ENCODE assay signal across 20 mouse cellular contexts in the genomic region with DNA sequence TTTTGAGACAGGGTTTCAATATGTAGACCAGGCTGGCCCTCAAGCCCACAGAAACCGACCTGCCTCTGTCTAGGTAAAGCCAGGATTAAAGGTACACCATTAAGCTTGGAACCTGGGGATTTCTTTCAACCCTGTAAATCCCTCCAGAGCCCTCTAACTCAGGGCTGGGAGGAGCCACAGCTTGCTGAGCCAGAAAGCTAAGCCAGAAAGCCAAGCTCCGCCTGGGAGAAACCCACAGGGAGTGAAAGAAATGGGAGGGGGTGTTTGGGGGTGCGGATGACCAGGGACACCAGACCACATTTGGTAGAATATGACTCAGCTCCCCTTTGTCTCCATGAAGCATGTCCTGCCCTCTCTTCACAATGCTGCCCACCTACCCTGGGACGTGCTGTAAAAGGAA. TPM values are rescaled to one million over a fixed set of nuclear protein-coding genes. Genes with fewer than 3 reads are reported as not detected.
A peak's percentile ranks its signal among the peaks of the same experiment; 100 is the strongest.
DNase-seq lines count a peak whose midpoint lies in the region; ATAC-seq and TF ChIP-seq lines count a peak whose summit lies in the region.
"Had no signal": no experiment of that assay in that cellular context is flagged by ENCODE, and none has a peak within 500 bp of the region (broad histone marks: within the 10 kb centered on the region; RNA-seq: fewer than 3 reads in every experiment).

No protein-coding gene starts in this region.

- no peak for ATAC-seq in hindbrain, embryonic 14.5 days (ENCODE audit: low FRiP score)
- ATAC-seq in frontal cortex, adult (ENCODE audit: low TSS enrichment): no peak
- ATAC-seq: forebrain, embryonic 14.5 days; intestine, embryonic 15.5 days had no signal

- H3K4me2 ChIP-seq in hindbrain, embryonic 14.5 days (replicated peaks): no peak overlapping the region
- peak overlapping the region; percentile 12 for H3K4me2 ChIP-seq in myocyte (ENCODE audit: low read depth)
- H3K4me2 ChIP-seq: embryonic facial prominence, embryonic 15.5 days; heart, embryonic 13.5 days; hindbrain, embryonic 13.5 days; intestine, embryonic 15.5 days had no signal

- H3K4me3 ChIP-seq in hindbrain, embryonic 10.5 days: no peak overlapping the region
- no peak overlapping the region for H3K4me3 ChIP-seq in hindbrain, embryonic 14.5 days (replicated peaks; ENCODE audit: low read length)
- no peak overlapping the region for H3K4me3 ChIP-seq in myocyte
- H3K4me3 ChIP-seq: embryonic facial prominence, embryonic 15.5 days; erythroblast, embryonic 14.5 days; forebrain, embryonic 10.5 days; heart, embryonic 13.5 days; hindbrain, embryonic 13.5 days; intestine, embryonic 15.5 days had no signal

- WGBS in hindbrain, embryonic 10.5 days: 47% methylated on average over 4 of the region's 4 CpGs
- WGBS in hindbrain, embryonic 14.5 days: 48% methylated on average over 4 of the region's 4 CpGs

- DNase-seq in hindbrain, embryonic 10.5 days (ENCODE audit: low spot score): no peak
- DNase-seq in hindbrain, embryonic 14.5 days (ENCODE audit: low spot score): no peak
- DNase-seq in retina, postnatal 1 day: peak; percentile 32
- no peak for DNase-seq in retina, embryonic 14.5 days (ENCODE audit: low spot score)
- no peak for DNase-seq in left cerebral cortex, postnatal 36 days (ENCODE audit: low spot score in 2 of 2)
- DNase-seq: cerebellum, adult 2 months; cerebellum, postnatal 10 days; gastrocnemius, postnatal 36 days; heart, adult 11 months; heart, postnatal 4 days had no signal

- H3K27me3 ChIP-seq in hindbrain, embryonic 10.5 days (ENCODE audit: insufficient read depth, poor library complexity, severe bottlenecking): no peaks in the 10 kb centered on the region; the same call in 1 of the 2 replicates
- H3K27me3 ChIP-seq in hindbrain, embryonic 14.5 days (ENCODE audit: control insufficient read depth, insufficient read depth, low read length): no peaks in the 10 kb centered on the region
- no peaks in the 10 kb centered on the region for H3K27me3 ChIP-seq in myocyte (ENCODE audit: control insufficient read depth, insufficient read depth, insufficient read length)
- H3K27me3 ChIP-seq: embryonic facial prominence, embryonic 15.5 days; heart, embryonic 13.5 days; intestine, embryonic 15.5 days had no signal

- no peak overlapping the region for H3K9ac ChIP-seq in hindbrain, embryonic 14.5 days
- H3K9ac ChIP-seq: embryonic facial prominence, embryonic 15.5 days; heart, embryonic 13.5 days; hindbrain, embryonic 13.5 days; intestine, embryonic 15.5 days had no signal

- H3K4me1 ChIP-seq in hindbrain, embryonic 10.5 days (replicated peaks): no peaks in the 10 kb centered on the region
- H3K4me1 ChIP-seq in hindbrain, embryonic 14.5 days (replicated peaks; ENCODE audit: control insufficient read depth, insufficient read depth, low read length): no peaks in the 10 kb centered on the region
- H3K4me1 ChIP-seq: embryonic facial prominence, embryonic 15.5 days; forebrain, embryonic 10.5 days; heart, embryonic 13.5 days; hindbrain, embryonic 13.5 days; intestine, embryonic 15.5 days had no signal

- peak overlapping the region; percentile 30; the same call in 1 of the 2 replicates for H3K27ac ChIP-seq in hindbrain, embryonic 10.5 days
- H3K27ac ChIP-seq in hindbrain, embryonic 14.5 days: no peak overlapping the region
- H3K27ac ChIP-seq: embryonic facial prominence, embryonic 15.5 days; forebrain, embryonic 10.5 days; heart, embryonic 13.5 days; hindbrain, embryonic 13.5 days; intestine, embryonic 15.5 days had no signal

- H3K79me2 ChIP-seq in myocyte (ENCODE audit: control insufficient read depth, insufficient read depth): no peaks in the 10 kb centered on the region

- TF ChIP-seq POLR2A in myocyte (IDR thresholded peaks at IDR 0.05; ENCODE audit: insufficient read length, low read depth): no peak

- no peaks in the 10 kb centered on the region for H3K36me3 ChIP-seq in hindbrain, embryonic 10.5 days
- no peaks in the 10 kb centered on the region for H3K36me3 ChIP-seq in hindbrain, embryonic 14.5 days (replicated peaks; ENCODE audit: control insufficient read depth, insufficient read depth)
- no peaks in the 10 kb centered on the region for H3K36me3 ChIP-seq in myocyte (ENCODE audit: control insufficient read depth, insufficient read depth)
- H3K36me3 ChIP-seq: embryonic facial prominence, embryonic 15.5 days; forebrain, embryonic 10.5 days; G1E; heart, embryonic 13.5 days; hindbrain, embryonic 13.5 days; intestine, embryonic 15.5 days had no signal

- intact Hi-C loops in left cerebral cortex, postnatal 36 days (cut with DNase I): no loop called here

- H3K9me3 ChIP-seq in hindbrain, embryonic 10.5 days: no peaks in the 10 kb centered on the region
- H3K9me3 ChIP-seq in hindbrain, embryonic 14.5 days (ENCODE audit: control insufficient read depth, low read length): no peaks in the 10 kb centered on the region
- H3K9me3 ChIP-seq: embryonic facial prominence, embryonic 15.5 days; forebrain, embryonic 10.5 days; G1E; heart, embryonic 13.5 days; hindbrain, embryonic 13.5 days; intestine, embryonic 15.5 days had no signal

- H3ac ChIP-seq in myocyte (ENCODE audit: control insufficient read depth, insufficient read length): no peak overlapping the region

TF ChIP-seq in myocyte, 11 proteins besides CTCF, POLR2A, EP300 and RAD21:
- TF ChIP-seq MYOD1 (IDR thresholded peaks at IDR 0.05; ENCODE audit: control insufficient read depth in 1 of 3, insufficient read length in 2 of 3, low read depth in 2 of 3) (no peak), POLR2AphosphoS2 (IDR thresholded peaks at IDR 0.05; ENCODE audit: insufficient read length, low read depth) (no peak), TCF3 (IDR thresholded peaks at IDR 0.05; ENCODE audit: insufficient read length, low read depth) (no peak), MAX (IDR thresholded peaks at IDR 0.05; ENCODE audit: low read depth) (no peak), E2F4 (IDR thresholded peaks at IDR 0.05; ENCODE audit: insufficient read depth) (no peak), MYOG (IDR thresholded peaks at IDR 0.05; ENCODE audit: control insufficient read depth in 1 of 3, insufficient read depth in 1 of 3, insufficient read length in 2 of 3, low read depth in 2 of 3) (no peak), TCF12 (IDR thresholded peaks at IDR 0.05; ENCODE audit: insufficient read depth, poor library complexity, severe bottlenecking) (no peak), CEBPB (IDR thresholded peaks at IDR 0.05; ENCODE audit: insufficient read depth, poor library complexity, severe bottlenecking) (no peak), USF1 (IDR thresholded peaks at IDR 0.05; ENCODE audit: low read depth) (no peak), REST (IDR thresholded peaks at IDR 0.05; ENCODE audit: insufficient read depth, insufficient read length) (no peak), SRF (IDR thresholded peaks at IDR 0.05; ENCODE audit: control insufficient read depth, insufficient read length, low read depth) (no peak)

RNA-seq across cellular contexts. Expression of a gene that starts 6.2 kb away (rescaled TPM):
- 89.1 and 109 TPM in 2 replicates for polyA plus RNA-seq in hindbrain, embryonic 10.5 days (2016; fragmentation: Nextera tagmentation; extraction: Ambion mirVana)
- polyA plus RNA-seq in hindbrain, embryonic 14.5 days (2014; fragmentation: Nextera tagmentation; extraction: Ambion mirVana): 157 and 174 TPM in 2 replicates
- 111 TPM for polyA plus RNA-seq in myocyte (2012; fragmentation: generic; extraction: Trizol)
- 100 to 1,000 TPM; 181 to 238 TPM for total RNA-seq in left cerebral cortex, postnatal 36 days (2021)

RNA-seq across cellular contexts. Expression of a gene that starts 6.4 kb away (rescaled TPM):
- polyA plus RNA-seq in hindbrain, embryonic 10.5 days (2016; fragmentation: Nextera tagmentation; extraction: Ambion mirVana): 89.9 and 92.0 TPM in 2 replicates
- polyA plus RNA-seq in hindbrain, embryonic 14.5 days (2014; fragmentation: Nextera tagmentation; extraction: Ambion mirVana): 63.1 and 64.5 TPM in 2 replicates
- 141 TPM for polyA plus RNA-seq in myocyte (2012; fragmentation: generic; extraction: Trizol)
- total RNA-seq in left cerebral cortex, postnatal 36 days (2021): 10 to 100 TPM; 40.1 to 45.1 TPM

RNA-seq across cellular contexts. Expression of a gene that starts 6.4 kb away (rescaled TPM):
- polyA plus RNA-seq in hindbrain, embryonic 10.5 days (2016; fragmentation: Nextera tagmentation; extraction: Ambion mirVana): 11.0 and 11.3 TPM in 2 replicates
- 5.2 and 5.6 TPM in 2 replicates for polyA plus RNA-seq in hindbrain, embryonic 14.5 days (2014; fragmentation: Nextera tagmentation; extraction: Ambion mirVana)
- 5.7 TPM for polyA plus RNA-seq in myocyte (2012; fragmentation: generic; extraction: Trizol)
- total RNA-seq in left cerebral cortex, postnatal 36 days (2021): 1 to 10 TPM; 1.7 to 4.0 TPM

RNA-seq across cellular contexts. Expression of a gene that starts 9.5 kb away (rescaled TPM):
- polyA plus RNA-seq in hindbrain, embryonic 10.5 days (2016; fragmentation: Nextera tagmentation; extraction: Ambion mirVana): 4.6 and 5.5 TPM in 2 replicates
- polyA plus RNA-seq in hindbrain, embryonic 14.5 days (2014; fragmentation: Nextera tagmentation; extraction: Ambion mirVana): 1.7 and 1.9 TPM in 2 replicates
- 1.0 TPM for polyA plus RNA-seq in myocyte (2012; fragmentation: generic; extraction: Trizol)
- total RNA-seq in left cerebral cortex, postnatal 36 days (2021): 1 to 10 TPM; 2.6 to 3.6 TPM

RNA-seq across cellular contexts. Expression of a gene that starts 19.2 kb away (rescaled TPM):
- 6.9 and 7.3 TPM in 2 replicates for polyA plus RNA-seq in hindbrain, embryonic 10.5 days (2016; fragmentation: Nextera tagmentation; extraction: Ambion mirVana)
- polyA plus RNA-seq in hindbrain, embryonic 14.5 days (2014; fragmentation: Nextera tagmentation; extraction: Ambion mirVana): 5.1 and 5.3 TPM in 2 replicates
- 16.0 TPM for polyA plus RNA-seq in myocyte (2012; fragmentation: generic; extraction: Trizol)
- total RNA-seq in left cerebral cortex, postnatal 36 days (2021): 10 to 100 TPM; 51.6 to 54.2 TPM
